Mouse (Mus musculus) adrenal gland, postnatal 25 days (tissue): ENCODE results near the gene Haus6. TPM values are rescaled to one million over a fixed set of nuclear protein-coding genes. Genes with fewer than 3 reads are reported as not detected.
A peak's percentile ranks its signal among the peaks of the same experiment; 100 is the strongest.
"Not testable (repeated sequence)": the region's sequence is repeated elsewhere in the genome, so short reads cannot be mapped to it uniquely, and the experiment has no call there.

Source experiments
- DNase-seq: peaks from one replicate; pipeline ENCODE4 v3.0.0; 2021; ENCODE audit warnings: mixed read lengths
- long read RNA-seq: library from polyadenylated mRNA; stranded (forward); transcript quantifications from one replicate; pipeline ENCODE4 v2.0.0, GENCODE M21; 2021
- total RNA-seq: library from RNA; stranded (reverse); gene quantifications from 2 replicates; pipeline ENCODE4 v1.2.3, GENCODE M21; 2021

Haus6 gene
- total RNA-seq: 9.4 and 12.0 TPM in 2 replicates
- long read RNA-seq, full-length matches to known transcripts: 2 of 2 reads
- long read RNA-seq, partial matches to known transcripts: 0 of 2 reads
- long read RNA-seq, other reads (novel, unspliced or antisense): 0 of 2 reads

DNA sequence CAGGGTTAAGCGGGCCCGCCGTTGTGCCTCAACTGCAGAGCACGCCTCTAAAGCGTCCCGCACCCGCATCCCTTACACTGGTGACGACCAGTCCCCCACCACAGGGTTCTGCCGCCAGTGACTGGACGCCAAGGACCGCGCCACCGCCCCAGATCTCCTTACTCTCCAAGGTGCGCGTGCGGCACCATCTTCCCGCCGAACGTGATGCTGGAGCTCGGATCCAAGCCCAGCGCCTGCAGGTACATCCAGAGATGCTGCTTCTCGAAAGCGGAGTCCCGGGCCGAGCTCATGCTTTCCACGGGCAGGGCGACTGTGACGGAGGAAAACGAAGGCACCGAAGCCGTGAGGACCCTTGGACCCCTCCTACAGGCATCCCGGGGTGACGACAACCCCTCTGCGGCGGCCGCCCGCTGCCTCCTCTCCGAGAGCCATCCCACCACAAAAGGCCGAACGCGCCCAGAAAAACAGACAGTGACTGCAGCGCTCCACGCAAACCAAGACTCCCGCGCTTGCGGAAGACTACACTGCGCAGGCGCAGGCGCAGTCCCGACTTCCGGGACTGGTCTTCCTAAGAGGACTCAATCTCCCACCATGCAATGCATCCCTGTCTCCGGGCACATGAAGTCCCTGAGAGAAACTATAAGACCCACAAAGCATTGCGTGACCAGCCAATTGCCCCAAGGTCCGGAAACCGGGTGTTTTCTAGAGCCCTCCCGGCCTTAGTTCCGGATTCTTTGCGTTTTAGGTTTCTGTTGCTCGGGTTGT lies at the start of gene Haus6:
Gene Haus6 (minus strand): TSS at position 532 of the 765 bp plus-strand sequence.
- peak; percentile 89 for DNase-seq

DNA sequence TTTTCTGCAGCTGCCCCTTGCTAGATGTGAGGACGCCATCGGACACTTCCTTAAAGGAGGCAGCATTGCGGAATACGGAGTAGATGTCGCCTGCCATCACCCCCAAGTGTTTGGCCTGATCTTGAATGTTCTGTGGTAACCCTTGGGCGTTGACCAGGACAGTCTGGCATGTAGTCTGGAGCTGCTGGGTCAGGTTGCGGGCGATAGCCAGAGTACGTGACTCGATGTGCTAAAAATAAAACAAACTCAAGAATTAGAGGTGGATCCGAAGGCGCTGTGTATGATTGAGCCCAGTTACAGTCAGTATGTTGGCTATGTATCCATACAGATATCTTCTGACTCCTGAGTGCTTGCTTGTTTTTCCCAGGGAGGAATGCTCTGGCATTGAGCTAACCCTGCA lies 45.3 kb upstream of the Haus6 start:
- DNase-seq: no peak

DNA sequence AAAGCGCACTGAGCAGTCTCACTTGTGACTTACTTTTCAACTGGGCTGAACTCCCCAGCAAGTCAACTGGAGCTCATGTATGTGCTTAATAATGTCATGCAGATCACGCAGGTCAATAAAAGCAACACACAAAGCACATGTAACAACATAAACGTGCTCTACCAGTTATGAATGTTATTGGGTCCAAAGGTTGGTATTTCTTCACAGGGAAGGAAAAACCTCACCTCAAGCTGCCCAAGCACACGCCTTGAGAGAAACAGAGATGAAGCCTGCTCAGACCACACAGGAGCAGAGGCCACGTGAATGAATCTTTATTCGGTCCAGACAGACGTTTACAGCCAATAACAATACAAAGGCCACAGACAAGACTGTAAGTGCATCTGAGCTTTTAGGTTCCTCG lies 44.6 kb upstream of the Haus6 start:
- not testable (repeated sequence) for DNase-seq

DNA sequence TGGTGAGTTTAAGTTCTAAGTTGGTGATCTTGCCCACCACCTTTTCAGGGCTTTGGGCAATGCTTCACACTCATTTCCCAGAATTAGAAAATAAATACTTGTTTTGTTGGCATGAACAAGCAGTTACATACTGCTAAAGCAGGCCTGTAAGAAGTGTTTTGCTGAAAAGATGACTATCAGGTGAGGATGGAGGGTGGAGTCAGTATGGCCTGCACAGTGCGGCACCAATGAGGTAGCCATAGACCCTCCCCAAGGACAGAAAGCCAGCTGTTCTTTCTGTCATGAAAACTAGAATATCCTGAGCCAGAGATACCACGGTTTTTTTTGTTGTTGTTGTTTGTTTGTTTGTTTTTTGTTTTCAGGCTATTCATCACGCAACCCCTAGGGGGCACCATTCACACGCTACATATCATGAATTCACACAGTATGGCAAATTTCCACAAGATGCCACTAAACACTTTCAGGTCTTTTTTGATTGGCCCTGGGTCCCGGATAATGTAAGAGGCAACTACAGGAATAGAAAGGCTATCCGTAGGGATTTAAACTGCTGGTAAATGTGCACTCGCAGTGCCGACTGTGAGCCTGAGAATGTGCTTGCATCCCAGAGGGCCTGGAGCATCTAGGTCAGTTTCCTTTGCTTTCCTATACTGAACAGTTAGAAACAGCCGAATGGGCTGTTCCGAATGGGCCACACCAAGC lies 40.0 kb upstream of the Haus6 start:
- DNase-seq: no peak

DNA sequence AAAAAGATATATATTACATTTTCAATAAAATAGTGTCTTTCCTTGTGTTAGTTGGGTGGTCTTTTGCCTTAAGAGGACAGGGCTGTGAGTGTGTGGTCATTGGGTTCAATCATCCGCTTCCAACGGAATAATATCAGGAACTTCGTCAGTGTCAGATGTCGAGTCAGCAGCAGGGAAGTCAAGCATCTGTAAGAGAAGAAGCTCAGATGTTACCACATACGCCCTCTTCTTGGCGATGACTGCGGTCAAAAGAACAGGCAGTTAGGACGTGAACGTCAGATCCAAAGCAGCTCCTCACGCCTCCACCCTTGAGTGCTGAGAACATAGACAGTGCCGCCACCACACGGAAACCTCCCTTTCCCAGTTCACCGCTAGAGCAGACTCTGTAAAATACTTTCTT lies 36.5 kb upstream of the Haus6 start:
- DNase-seq: not testable (repeated sequence)

DNA sequence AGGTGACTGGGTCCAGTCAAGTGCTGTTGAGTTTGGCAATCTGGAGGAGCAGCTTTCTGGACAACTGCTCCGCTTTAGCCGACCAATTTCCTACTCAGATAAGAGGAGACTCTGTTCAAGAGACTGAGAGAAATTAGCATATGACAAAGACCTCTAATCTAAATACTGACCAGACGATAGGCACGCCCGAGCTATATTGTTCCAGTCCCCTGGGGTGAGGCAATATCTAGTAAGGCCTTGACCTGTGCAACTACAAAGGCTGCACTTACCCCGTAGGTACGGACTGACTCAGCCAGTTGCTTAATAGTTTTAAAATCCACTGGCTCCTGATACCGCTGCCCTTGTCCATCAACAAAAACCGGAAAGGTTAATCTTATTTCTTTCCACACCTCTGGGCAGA lies 25.7 kb upstream of the Haus6 start:
- DNase-seq: not testable (repeated sequence)

DNA sequence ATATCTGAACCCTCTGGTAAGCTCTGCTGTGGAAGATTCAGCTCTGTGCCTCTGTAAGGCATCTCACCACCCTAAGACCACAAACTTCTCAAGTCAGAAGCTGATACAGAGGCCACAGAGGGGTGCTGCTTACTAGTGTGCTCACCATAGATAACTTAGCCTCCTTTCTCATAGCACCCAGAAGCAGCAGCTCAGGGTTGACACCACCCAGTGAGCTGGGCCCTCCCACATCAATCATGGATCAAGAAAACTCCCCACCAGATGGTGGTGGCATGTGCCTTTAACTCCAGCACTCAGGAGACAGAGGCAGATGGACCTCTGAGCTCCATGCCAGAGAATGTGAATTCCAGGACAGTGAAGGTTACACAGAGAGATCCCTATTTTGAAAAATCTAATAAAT lies 23.0 kb upstream of the Haus6 start:
- not testable (repeated sequence) for DNase-seq

DNA sequence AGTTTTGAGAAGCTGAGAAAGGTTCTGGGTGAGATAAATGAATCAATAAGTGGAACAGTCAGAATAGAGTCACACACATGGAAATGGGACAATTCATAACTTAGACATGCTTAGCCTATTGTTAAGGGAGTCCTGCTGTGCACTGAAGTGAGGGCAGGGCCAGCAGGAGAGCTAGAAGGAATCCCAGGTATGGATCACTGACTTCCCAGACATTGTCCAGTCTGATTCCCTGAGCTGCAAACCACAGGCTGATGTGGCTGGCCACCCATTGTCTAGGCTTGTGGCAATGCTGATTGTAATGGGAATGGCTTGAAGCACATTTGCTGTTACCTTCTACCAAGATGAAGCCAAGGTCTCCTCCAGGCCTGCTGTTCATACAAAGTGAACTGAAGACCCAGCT lies 22.5 kb upstream of the Haus6 start:
- DNase-seq: not testable (repeated sequence)

DNA sequence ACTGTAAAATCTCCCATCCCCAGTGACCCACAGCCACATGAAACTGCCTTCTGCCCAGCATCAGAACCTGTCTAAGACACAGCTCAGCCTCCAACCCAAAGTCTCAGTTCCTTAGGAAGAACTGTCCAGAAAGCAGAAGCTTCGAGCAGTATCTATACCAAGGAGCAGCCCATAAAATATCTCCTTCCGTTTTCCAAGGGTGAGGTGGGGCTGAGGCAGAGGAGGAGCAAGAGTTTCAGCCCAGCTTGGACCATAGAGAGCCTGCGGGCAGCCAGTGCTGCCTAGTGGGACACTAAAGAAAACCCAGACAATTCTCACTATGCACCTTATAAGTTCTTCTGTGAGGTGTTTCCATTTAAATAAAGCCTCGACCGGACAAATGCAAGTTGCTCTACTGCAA lies 20.7 kb upstream of the Haus6 start:
- DNase-seq: not testable (repeated sequence)

DNA sequence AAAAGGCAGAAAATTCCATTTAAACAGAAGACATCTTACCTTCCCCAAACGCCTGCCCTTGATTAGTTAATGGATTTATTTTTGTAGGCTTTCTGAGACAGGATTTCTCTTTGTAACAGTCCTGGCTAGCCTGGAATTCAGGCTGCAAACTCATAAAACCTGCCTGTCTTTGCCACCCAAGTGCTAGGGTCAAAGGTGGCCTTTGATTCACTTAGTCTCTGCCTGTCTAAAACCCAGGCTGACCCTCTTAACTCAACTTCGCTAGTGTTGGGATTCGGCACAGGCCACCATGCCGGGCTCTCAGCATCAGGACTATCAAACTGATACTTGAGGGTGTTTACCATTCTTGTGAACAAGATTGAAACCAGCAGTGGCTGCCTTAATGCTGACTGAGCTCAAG lies 20.0 kb upstream of the Haus6 start:
- no peak for DNase-seq

DNA sequence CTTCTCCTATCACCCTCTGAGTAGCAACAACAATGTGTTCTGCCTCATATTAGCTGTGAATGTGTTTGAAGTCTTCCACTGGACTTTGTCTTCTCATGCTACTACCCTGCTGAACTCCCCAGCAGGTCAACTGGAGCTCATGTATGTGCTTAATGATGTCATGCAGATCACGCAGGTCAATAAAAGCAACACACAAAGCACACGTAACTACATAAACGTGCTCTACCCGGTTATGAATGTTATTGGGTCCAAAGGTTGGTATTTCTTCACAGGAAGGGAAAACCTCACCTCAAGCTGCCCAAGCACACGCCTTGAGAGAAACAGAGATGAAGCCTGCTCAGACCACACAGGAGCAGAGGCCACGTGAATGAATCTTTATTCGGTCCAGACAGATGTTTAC lies 14.6 kb upstream of the Haus6 start:
- DNase-seq: not testable (repeated sequence)

DNA sequence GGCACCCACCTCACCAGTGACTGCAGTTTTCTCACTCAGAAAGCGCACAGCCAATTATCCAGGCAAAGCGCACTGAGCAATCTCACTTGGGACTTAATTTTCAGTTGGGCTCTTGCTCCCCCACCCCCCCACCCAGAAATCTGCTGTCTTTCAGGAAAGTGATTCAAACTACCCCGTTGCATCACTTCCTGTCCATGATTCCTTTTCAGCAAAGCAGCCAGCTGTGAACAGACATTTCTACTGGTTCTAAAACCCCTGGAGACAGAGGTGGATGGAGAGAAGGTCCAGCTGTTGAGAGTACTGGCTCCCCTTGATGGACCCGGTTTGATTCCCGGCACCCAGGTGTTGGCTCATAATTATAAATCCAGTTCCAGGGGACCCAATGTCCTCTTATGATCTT lies 13.6 kb upstream of the Haus6 start:
- no peak for DNase-seq

DNA sequence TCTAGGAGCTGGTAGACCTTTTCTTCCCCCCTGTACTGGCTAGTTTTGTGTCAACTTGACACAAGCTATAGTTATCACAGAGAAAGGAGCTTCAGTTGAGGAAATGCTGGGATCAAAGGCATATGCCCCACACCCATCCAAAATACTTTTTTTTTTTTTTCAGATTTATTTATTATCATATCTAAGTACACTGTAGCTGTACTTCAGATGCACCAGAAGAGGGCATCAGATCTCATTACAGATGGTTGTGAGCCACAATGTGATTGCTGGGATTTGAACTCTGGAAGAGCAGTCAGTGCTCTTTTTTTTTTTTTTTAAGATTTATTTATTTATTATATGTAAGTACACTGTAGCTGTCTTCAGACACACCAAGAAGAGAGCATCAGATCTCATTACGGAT lies 10.7 kb upstream of the Haus6 start:
- not testable (repeated sequence) for DNase-seq

DNA sequence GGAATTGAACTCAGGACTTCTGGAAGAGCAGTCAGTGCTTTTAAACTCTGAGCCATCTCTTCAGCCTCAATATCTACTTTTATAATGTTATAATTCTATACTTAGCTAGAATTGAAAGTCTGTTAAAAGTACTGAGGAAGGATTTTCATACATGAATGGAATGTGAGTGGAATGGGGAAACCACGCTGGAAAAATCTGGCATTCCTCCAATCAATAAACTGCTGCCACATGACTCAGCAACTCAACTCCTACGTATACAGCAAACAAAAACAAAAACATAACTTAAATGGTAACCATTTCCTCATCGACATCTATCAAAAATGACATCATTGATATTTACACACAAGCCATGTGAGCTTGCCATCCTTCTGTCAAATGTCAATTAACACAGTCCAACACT lies 10.3 kb upstream of the Haus6 start:
- no peak for DNase-seq

DNA sequence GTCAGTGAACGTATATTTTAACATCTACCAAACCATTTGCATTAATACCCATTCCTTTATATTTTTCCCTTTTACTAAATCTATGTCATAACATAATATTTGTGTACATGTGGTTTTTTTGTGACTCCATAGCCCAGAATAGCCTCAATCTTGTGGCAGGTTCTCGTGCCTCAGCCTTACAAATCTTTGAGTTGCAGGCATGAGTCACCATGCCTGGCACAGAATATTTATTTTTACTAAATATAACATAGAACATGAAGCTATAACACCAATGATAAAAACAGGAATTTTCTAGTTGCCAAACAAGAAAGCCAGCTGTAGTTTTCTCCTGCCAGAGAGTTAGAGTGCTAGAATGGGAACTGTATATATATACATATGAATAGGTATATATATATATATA lies 8.7 kb upstream of the Haus6 start:
- no peak for DNase-seq

DNA sequence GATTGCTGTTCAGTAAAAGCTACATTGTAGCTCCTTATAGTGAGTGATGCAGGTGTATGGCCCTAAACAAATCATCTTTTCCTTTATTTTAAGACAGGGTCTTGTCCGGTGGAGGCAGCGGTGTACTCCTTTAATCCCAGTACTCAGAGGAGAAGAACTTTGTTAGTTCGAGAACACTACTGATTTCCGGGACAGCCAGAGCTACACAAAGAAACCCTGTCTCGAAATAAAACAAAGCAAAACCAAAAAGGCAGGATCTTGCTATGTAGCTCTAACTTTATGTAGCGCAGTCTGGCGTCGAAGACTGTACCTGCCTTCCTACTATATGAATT lies 400 bp upstream of the Haus6 start:
- no peak for DNase-seq

DNA sequence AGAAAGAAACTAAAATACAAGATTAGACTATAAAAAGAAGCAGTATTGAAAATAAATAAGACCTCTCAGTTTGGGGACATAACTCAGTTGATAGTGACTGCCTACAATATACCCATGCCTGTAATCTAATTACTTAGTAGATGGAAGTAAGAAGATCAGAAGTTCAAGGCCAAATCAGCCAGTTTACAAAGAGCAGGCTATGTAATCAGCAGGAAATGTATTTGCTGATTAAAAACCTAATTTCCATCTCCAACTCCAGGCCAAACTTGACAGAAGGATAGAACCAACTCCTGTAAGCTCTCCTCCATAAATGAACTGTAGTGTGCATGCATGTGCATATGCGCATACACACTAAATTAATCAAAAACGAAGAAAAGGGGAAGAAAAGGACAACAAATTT lies 20.6 kb downstream of the Haus6 start:
- DNase-seq: no peak

DNA sequence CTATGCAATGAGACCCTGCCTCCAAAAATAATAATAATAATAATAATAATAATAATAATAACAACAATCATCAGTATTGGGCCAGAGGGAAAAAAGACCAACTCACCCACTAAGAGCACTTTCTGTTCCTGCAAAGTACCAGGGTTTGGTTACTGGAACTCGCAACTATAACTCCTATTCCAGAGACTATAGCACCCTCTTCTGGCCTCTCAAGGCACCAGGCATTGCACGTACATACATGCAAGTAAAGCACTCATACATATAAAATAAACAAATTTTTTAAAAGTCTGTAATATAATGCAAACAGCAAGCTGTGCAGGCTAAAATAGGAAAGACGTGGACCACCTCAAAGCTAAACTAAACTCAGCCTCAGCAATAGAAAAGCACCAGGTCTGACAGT lies 23.6 kb downstream of the Haus6 start:
- DNase-seq: no peak

DNA sequence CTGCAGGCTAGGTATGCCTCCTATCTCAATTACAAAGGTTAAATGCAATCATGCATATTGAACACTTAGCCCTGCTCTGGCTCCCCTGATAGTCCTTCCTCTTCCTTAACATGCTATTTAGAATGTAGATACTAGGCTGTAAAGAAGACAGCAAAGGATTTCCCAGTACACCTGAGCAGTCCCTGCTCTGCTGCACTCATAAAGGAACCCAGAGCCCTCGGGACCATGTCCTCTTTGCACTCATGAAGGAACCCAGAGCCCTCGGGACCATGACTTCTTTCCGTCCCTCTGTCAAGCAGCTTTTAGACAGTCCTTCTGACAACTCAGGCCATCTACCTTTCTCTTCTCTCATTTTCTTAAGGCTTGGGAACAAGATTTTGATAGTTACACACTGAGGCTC lies 31.3 kb downstream of the Haus6 start:
- no peak for DNase-seq

DNA sequence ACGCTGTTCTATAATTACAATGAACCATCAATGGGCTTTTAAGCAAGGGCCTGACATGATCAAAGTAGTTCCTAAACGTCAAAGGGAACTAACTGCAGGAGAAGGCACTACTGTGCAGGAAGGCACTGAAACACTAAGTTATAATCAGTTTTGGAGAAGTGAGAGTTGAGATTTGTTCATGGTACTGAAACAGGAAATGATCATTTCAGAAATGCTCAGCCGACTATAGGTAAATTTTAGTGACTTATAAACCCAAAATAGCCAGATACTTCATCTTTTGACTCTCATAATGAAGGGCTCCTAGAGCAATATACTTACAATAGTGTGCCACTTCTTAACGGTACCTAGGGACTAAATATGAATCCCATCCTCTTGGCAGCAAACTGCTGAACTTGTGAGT lies 31.8 kb downstream of the Haus6 start:
- DNase-seq: no peak

DNA sequence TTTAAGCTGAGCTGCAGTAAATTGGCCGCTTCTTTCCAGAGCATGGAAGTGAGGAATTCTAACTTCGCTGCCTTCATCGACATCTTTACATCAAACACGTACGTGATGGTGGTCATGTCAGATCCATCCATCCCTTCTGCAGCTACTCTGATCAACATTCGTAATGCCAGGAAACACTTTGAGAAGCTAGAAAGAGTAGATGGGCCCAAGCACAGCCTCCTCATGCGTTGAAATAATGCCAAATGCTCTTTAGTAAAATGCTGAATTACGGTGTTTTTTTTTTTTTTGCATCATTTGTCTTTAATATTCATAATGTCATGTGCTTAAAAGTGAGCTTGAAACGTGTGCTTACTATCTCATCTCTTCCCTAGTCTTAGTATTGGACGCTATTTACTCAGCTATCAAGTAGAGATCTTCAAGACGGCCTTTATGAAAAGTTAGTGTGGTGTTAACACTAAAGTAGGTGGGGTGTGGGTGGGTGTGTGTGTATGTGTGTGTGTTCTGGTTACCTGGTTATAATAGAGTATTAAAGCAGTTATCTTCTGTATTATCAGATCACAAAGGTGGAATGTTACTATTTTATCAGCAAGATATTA lies 35.1 kb downstream of the Haus6 start:
- no peak for DNase-seq

DNA sequence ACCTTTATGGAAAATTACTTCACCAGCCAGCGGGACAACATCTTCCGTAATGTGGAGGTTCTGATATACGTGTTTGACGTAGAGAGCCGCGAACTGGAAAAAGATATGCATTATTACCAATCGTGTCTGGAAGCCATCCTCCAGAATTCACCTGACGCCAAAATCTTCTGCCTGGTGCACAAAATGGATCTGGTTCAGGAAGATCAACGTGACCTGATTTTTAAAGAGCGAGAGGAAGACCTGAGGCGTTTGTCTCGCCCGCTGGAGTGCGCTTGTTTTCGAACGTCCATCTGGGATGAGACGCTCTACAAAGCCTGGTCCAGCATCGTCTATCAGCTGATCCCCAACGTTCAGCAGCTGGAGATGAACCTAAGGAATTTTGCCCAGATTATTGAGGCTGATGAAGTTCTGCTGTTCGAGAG lies 35.7 kb downstream of the Haus6 start:
- DNase-seq: no peak

DNA sequence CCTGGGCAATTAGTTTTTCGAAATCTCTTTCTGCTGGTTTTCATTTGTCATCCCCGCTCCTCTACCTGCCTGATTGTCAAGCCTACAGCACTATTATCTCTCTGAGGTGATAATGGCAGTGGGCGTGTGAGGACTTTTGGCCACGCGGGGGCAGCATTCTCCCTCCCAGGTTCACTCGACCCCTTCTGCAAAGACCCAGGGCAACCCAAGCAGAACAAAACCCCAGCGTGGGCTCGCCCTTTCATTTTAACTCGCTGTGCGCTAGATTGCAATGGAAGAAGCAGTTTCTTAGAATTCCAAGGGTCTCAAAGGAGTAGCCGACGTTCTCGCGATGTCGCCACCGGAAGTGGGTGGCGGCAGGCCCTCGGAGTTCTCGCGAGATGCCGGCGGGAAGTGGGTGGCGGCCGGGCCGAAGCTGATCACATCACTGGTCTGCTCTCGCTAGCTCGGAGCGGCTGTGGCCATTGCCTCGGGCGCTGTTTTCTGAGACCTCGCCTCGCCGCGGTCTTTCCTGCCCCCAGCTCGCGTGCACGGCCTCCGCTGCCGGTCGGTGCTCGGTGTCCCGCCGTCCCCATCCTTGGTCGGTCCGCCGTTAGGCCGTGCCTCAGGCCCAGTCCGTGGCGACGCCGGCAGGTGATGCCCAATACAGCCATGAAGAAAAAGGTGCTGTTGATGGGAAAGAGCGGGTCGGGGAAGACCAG lies 36.4 kb downstream of the Haus6 start, which contains the start of gene Rraga:
Gene Rraga (plus strand): TSS at position 386 of the 701 bp plus-strand sequence.
- DNase-seq: peak; percentile 97
